Mouse (Mus musculus) retina, embryonic 14.5 days (tissue): ENCODE data around the gene Prkg1.

Experiments used
- DNase-seq: peaks from one replicate; pipeline ENCODE4 v3.0.0-alpha.2; 2015; ENCODE audit warnings: low spot score

The Prkg1 gene

DNA sequence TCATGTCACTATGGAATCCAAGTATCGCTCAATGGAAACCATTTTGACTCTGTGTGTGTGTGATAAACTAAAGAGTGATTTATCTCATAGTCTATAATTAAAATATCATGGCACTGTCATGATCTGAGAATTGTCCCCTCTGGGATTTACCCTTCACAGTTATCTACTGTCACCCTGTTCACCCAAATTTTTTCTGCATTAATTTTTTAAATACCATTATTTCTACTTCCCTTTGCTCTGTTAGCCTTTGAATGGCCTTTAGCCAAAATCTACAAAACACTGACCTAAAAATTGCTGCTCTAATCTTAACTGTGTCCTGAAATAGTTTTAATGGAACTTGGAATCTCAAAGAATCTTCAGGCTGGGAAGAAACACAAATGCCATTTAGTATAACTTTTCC is 143.1 kb downstream of the Prkg1 start:
- DNase-seq = no peak

DNA sequence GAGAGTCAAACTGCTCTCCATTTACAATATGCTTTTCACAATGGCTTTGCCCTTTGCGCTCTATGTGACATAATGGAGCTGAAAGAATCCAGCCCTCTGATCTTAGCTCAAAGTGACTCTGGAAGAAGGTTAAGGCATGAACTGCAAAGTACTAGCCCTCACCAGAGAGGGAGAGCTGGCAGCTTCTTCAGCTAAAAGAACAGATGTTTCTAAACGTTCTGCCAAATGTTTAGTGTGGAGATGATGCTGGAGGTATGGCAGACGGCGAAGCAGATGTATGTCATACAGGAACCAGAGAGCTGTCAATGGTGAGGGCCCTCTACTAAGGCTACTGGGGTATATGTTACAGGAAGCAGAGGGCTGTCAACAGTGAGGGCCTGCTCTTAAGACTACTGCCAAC is 148.0 kb downstream of the Prkg1 start:
- no peak for DNase-seq

DNA sequence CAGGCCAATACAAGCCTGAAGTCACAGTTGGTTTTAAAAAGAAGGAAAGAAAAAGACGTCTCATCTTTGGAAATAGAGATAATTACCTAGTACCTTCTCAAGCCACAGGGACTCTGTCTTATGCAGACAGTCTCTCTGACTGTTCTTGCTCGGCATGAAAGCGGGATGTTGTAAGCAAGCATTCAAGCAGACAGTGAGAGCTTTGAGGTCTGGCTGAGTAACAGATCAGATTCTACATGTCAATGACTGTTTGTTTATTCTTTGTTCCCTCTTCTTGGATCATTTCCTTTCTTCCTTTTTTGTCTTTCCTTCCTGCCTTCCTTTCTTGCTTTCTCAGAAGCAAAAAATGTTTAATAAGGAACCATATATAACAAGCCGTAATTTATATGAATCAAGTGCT is 148.7 kb downstream of the Prkg1 start:
- no peak for DNase-seq

DNA sequence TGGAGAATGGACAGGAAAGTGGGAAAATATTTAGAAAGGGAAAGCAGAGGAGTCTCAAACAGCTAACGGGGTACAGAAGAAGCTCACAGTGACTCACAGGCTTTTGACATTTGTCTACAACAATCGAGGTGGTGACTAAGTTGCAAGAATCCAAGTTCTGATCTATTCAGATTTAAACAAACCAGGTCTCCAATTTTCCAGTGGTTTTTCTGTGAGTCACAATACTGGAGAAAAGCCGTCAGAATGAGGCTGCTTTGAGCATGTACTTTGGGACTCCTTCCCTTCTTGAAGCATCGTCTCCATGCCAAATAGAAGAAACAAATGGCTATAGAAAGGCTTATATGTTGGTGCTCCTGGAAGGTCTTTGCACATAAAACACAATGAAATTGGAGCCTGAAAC is 151.7 kb downstream of the Prkg1 start:
- no peak for DNase-seq

DNA sequence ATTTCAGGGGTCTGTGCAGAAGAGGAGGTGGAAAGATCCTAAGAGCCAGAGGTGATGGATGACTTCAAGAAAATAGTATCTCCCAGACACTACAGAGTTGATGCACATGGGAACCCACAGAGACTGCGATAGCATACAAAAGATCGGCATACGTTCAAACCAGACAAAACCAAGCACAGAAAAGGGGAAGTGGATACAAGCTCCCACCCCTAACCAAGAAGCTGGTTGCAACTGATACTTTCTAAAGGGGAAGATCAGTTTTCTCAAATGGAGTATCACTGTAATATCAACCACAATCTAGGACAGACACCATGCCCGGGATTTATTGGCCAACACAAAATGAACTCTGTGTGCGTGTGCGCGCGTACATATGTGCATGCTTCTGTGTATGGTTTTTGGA is 162.3 kb downstream of the Prkg1 start:
- DNase-seq = no peak

DNA sequence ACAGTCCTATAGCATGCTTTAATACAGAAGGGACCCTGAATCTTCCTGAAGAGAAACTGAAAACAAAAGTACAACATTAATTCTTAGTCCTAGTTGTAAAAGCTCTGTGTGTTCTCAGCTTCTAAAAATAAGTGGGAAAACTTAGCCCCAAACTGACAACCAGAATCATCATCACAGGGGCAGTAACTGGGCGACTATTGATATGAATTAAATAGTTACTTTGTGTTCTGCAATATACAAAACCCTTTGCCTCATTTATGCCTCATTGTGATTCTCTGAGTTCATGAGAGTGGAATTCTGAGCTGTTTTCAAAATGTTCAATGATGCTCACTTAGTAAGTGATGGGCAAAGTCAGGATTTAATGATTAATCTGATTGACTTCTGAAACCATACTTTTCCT is 170.8 kb downstream of the Prkg1 start:
- DNase-seq = peak; percentile 80

DNA sequence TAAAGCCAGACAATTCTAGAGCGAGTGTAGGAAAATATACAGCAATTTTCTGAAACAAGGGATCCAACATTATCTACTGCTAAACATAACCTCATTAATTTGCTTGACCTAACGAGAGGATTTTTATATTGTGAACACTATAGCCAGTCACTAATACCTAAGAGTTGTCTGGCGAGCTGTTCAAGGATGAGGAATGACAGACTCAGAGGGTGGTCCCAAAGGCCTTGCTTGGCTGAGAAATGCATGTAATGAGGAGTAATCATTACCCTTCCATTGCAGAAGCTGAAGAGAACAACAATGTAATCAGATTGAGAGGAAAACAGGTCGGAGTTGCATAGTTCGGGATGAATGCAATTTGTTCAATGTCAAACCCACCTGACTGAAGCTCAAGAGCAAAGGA is 174.1 kb downstream of the Prkg1 start:
- DNase-seq = peak; percentile 69

DNA sequence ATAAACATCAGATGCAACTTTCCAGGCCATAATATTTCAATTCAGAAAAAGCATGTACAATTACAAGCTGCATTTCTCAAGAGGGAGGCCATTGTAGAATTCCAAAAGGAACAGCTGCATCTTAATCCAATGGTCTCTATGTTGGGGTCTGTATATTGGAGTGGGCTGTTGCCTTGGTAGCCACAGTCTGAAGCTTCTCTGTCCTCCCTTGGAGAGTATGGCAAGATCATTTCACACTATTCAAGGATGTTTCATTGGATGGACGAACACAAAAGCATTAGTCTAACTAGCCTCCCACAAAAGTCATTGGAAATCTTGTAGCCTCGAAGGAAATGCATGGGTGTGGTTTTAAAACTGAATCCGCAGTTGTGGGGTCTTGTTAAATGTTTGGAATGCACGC is 187.7 kb downstream of the Prkg1 start:
- DNase-seq = no peak

DNA sequence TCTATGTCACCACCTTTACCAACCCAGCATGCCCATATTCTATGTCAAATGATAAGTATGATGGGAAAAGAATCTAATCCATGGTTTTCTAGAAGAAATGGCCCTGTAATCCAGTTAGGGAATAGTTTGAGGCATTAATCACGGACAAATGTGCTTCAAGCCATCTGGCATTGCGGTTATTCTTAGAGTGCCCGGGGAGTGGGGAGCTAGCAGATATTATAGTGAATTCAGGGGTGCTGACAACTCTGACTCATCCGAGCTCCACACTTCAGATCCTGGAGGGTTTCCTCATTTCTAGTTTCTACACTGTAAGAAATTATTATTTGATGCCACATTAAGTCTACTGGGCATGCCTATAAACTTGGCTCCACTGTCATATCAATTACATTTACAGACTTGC is 200.5 kb downstream of the Prkg1 start:
- DNase-seq = no peak

DNA sequence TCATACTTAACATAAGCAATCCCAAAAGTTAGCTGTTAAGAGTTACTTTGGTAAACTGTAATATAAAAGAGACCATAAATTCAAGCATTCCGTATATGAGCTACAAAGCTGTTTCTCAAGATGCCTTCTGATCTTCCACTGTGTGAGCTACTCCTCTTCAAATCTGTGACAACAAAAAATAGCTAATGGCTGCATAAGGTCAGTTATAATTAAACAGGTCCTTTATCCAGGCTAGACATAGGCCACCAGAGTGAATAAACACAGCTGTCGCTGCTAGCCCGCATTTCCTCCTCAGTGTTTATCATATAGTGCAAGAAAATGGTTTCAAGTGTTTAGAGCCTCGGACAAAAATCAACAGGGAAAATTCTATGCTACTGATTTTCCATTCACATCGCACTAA is 218.8 kb downstream of the Prkg1 start:
- DNase-seq = no peak

DNA sequence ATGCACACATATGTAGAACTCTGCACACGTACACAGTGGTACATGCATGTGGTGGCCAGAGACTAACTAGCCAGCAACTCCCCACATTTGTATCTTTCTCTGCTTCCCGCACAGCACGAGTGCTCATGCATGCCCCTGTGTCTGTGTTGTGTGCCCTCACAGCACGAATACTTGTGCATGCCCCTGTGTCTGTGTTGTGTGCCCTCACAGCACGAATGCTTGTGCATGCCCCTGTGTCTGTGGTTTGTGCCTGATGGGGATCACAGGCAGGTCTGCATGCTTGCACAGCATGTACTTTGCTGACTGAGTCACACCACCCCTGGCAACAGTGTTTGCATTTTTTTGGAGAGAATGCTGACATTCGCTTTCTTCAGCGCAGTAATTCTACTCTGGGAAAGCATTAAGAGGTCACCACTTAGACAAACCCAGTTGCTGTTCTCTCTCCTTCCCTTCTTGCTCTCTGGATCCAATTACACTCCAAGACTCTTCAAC is 233.5 kb downstream of the Prkg1 start:
- no peak for DNase-seq

DNA sequence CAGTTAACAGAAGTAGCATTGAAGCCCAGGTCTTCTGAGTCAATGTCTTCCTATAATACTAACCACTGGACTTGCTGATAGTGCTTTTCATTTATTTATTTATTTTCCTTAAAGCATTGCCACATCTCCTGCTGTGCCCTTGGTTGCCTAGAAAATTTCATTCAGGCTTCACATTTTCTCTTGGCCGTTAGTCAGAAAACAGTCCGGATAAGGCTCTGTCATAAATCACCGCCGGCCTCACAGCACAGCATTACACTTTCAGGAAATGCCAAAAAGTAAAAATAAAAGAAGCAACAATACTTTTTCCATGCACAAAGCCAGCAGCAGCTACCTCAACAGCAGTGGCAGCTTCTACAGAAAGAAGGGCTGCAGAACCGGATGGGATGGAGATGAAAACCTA is 234.2 kb downstream of the Prkg1 start:
- DNase-seq = no peak

DNA sequence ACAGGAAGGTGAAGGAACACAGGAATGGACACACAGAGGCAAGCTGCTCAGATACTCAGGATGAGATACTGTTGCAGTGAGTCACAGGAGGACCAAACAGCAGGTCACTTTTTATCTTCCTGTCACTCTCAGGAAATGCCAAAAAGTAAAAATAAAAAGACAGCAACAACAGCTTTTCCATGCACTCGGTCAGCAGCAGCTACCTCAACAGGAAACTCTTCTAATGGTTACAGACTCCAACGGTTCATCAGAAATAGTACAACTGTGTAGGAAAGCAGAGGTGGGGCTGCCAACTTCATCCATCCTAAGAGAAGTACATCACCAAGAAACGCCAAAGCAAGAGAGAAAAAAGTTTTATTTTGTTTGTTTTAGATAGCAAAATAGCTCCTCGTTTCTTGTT is 234.9 kb downstream of the Prkg1 start:
- DNase-seq = no peak

DNA sequence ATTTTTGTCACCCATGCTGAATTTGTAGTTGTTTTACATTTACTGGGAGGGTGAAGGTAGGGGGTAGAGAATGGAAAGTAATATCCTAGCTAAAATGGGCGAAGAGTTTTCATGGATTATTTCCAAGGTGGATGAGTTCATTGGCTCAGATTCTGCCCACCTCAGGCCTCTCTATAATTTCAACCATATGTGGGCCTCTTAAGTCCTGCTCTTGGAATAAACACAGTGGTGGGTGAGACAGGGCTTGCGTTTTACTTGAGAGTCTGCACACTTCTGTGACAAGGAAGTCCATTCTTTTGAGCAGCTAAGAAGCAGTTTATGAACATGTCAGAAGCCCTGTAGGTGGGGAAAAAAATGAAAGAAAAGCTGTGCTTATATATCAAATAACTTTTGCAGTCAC is 250.3 kb downstream of the Prkg1 start:
- no peak for DNase-seq

DNA sequence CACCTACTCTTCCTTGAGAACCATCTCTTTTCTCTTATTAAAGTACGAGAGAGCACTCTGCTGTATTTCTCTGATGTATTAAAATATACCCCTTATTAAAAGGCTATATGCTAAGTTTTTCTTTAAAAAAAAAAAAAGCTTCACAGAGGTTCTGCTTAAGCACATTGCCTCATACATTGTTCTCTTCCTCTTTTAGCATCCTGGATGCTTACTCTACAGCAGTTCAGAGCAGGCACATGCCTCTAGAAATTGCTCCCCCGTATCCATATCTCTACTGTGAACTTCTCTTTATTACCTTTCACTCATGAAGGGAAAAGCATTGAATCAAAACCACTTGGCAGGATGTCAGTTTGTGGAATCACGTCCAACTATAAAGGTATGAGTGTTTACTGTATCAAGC is 257.0 kb downstream of the Prkg1 start:
- no peak for DNase-seq

DNA sequence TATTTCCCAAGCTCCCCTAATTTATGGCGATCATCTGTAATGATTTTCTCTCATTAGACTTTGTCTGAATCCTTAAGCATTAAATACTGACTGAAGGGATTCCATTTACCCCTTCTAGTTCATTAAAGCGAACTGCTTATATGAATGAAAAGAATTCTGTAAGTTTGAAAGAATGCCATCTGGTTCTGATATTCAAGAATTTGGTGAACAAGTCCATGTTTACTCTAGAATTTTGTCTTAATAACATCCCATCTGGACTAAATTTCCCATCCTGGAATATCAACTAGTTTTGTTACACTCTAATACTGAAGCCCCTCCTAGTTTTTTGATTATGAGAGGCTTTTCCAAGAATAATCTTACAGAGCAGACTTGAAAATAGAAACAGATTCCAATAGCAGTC is 258.5 kb downstream of the Prkg1 start:
- DNase-seq = no peak

DNA sequence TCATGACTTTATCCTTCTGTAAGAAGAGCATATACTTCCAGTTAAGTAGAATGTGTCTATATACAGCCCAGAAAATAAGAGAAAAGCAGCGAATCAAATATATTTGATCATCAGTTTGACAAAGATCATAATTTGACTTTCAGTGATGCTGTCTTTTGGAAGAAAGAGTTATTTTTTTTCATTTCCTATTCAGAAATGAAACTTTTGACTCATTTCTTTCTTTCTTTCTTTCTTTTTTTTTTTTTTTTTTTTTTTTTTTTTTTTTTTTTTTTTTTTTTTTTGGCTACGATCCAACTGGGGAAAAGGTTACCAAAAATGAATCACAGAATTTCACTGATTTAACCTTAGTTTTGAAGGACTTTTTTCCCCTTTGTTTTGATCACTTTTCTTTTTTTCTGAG is 259.8 kb downstream of the Prkg1 start:
- DNase-seq = no peak

DNA sequence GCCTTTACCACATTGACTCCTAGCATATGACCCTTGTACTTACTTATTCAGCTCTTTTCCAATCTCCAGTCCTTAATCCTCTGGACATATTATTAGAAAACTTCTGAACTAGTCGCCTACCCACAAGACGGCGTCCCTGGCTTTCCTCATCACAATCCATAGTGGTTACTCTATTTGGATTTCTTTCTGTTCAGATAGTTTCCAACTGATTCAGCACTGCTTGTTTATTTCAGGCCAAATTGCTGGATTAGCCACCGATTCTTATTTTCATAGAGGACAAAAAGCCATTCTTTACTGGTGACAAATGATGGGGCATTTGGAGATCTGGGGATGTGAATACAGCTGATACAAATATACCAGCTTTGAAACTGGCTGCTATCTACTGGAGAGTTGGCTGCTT is 267.4 kb downstream of the Prkg1 start:
- no peak for DNase-seq

DNA sequence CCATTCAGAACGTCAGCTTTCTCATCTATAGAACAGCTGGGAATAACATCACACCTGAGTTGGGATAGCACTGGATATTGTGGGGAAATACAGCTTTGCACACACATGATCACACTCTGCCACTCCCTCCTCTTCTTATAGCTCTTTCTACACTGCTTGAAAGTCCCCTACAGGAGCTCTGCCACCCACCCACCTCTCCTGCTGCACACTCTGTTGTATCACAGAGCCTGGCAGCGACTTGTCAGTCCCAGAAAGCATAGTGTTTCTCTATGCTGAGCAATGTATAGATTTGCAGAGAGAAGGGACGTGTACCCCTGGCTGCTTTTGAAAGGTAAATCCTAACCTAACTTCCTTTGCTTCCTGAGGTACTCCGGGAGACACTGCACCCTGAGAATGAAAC is 275.2 kb downstream of the Prkg1 start:
- no peak for DNase-seq

DNA sequence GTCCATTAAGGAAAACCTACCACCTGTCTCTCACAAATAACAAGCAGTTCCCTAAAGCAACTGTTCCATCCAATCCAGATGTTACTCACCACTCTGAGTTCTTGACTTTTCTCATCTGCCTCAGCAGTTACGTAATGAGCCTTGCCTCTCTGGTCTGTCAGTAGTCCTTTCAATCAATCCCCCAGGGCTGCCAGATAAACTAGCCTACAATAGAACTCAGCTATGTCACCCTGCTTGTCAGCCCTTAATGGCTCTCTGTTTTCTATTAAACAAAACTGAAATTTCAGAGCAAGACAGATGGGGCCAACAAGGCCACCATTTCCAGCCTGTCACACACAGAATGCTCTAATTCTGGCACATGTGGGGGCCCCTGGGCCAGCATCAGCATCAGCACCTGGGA is 293.1 kb downstream of the Prkg1 start:
- peak; percentile 51 for DNase-seq

DNA sequence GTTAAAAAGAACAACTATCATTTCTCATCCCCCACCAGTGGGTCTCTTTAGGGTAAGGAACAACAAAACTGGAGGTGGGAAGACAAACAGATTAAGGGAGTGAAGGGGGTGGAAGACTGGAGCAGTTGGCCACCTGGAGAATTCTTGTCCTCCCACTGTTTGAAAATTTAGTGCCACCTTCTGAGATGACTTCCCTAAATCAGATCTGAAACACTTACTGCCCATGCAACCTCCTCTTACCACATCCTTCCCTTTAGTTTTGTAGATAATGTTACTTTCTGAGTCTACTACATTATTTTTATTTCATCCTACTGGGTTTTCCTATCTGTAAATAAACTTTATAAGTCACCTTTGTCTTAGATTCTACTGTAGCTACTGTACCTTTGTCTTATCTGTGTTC is 304.6 kb downstream of the Prkg1 start:
- no peak for DNase-seq

DNA sequence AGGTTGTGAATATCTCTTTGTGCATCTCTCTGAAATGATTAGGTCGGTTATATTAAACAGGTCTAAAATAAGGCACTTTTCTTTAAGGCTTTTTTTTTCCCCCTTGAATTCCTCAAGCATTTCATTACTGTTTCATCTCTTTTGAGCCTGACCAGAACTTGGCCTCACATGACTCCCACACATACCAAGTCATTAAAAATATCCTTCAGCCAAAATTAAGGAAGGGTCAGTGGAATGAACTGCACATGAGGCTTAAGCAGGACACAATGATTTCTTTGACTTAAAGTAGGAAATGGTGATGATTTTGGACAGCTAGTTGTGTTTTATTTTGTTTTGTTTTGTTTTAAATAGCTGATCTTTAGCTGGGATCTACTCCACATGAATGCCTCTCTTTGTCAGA is 320.7 kb downstream of the Prkg1 start:
- no peak for DNase-seq

DNA sequence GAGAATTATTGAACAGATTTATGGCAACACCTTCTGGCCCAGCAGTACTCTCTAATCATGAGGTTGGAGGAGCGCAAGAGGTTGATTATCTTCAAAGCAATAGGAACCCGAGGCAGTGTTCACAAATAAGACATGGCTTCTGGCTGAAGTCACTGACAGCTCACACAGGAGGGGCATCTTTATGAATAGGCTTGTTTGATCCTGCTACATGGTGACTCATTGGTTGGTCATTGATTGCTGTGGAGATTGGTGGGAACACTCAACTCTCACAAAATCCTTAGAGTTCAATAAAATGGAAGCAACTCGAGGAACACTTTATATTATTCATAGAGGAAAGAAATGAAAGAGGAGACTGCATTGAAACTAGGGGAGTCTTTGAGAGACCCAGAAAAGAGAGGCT is 322.5 kb downstream of the Prkg1 start:
- DNase-seq = no peak

DNA sequence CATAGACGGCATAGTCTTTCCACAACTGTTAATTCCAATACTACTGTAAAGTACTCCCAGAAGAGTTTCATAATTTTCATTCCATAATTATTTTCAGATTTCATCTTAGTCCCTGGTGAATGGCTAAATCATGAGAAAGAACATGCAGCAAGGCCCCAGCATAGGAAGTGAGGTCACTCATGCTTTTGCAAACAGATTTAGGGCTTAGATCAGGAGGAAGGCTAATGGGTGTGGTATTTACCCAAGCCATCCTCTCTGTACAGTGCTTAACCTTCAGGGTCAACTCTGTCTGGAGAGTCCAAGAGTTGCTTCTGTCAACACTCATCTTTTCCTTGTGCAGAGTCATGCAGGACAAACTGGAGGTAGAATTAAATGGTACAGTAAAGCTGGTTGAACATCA is 331.4 kb downstream of the Prkg1 start:
- DNase-seq = no peak

DNA sequence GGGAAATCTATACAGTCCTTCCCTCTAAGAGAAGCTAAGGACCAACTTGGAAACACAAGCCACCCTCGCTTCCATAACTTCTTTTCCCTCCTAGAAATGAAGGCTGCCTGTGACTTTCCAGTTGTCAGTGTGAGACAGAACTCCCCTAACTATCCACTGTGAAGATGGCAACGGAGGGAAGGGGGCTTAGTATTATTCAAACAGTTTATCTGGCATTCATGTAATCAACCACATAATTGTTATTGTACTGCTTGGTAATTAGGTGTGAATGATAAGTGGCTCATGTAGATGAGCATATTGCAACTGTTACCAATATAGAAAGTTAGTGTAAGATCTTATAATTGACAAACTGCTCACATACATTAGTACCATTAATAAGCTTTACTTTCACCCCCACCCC is 333.4 kb downstream of the Prkg1 start:
- DNase-seq = no peak
